Mouse (Mus musculus) megakaryocyte, embryonic 14.5 days (primary cell): ENCODE results near the gene Myo1d. TPM values are rescaled to one million over a fixed set of nuclear protein-coding genes. Genes with fewer than 3 reads are reported as not detected.
A peak's percentile ranks its signal among the peaks of the same experiment; 100 is the strongest.

Source experiments
- H3K27me3 ChIP-seq: replicated peaks from 2 replicates; pipeline ENCODE3; 2012; ENCODE audit warnings: inconsistent platforms
- H3K36me3 ChIP-seq: replicated peaks from 2 replicates; pipeline ENCODE3; 2012; ENCODE audit warnings: low read length, inconsistent platforms, mixed read lengths
- H3K4me1 ChIP-seq: 2 replicates; pipeline ENCODE4 v1.6.1; 2012; ENCODE audit warnings: inconsistent platforms
- H3K4me3 ChIP-seq: replicated peaks from 2 replicates; pipeline ENCODE3; 2012; ENCODE audit warnings: moderate library complexity, mild to moderate bottlenecking, inconsistent platforms
- H3K9me3 ChIP-seq: 2 replicates; pipeline ENCODE4 v1.6.1; 2012; ENCODE audit warnings: inconsistent platforms
- FLI1 ChIP-seq: IDR thresholded peaks from 2 replicates; pipeline ENCODE4 v1.6.1; 2012; ENCODE audit warnings: low read length, inconsistent platforms, mixed read lengths
- GATA1 ChIP-seq: IDR thresholded peaks from 3 replicates; pipeline ENCODE4 v1.6.1; 2012; ENCODE audit warnings: mixed read lengths, low read length, inconsistent platforms, borderline replicate concordance
- polyA plus RNA-seq: library from polyadenylated mRNA; stranded (reverse); fragments of >175 nt; gene quantifications from 2 replicates; pipeline ENCODE4 v1.2.3, GENCODE M21; 2012; ENCODE audit warnings: low replicate concordance; ENCODE audit not compliant: insufficient read depth

Gene Myo1d
- polyA plus RNA-seq, 1 experiment = 1.1 TPM

GRCm38 (mm10) chr11:80784294-80784743 is 4.5 kb upstream of the Myo1d start:
- no peaks in the 10 kb centered on the region for H3K36me3 ChIP-seq
- TF ChIP-seq GATA1 = no peak
- no peak for TF ChIP-seq FLI1
- peaks cover 22% of the 10 kb centered on the region for H3K27me3 ChIP-seq
- peaks cover 27% of the 10 kb centered on the region for H3K4me1 ChIP-seq
- H3K4me3 ChIP-seq = no peak overlapping the region
- peaks cover 6% of the 10 kb centered on the region; the same call in 1 of the 2 replicates for H3K9me3 ChIP-seq

DNA sequence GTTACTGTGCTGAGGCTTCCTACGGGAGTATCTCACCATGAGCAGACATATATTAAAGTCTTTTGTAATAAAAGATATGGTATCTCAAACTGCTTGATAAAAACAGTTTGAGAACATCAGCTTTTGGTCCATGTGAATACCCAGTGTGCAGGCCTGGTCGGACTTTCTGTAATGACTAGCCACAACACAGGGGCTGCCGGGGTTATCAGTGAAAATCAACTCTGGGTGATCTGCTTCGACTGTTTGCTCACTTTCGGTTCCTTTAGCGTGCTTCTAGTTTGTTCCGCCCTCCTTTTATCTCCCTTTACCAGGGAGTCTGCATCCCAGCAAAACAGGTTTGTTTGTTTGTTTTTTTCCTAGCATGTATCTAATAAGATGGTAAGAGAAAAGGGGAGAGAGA is 3.6 kb upstream of the Myo1d start:
- TF ChIP-seq FLI1 (no peak), GATA1 (no peak)
- peaks cover 21% of the 10 kb centered on the region for H3K27me3 ChIP-seq
- no peaks in the 10 kb centered on the region for H3K36me3 ChIP-seq
- peaks cover 6% of the 10 kb centered on the region; the same call in 1 of the 2 replicates for H3K9me3 ChIP-seq
- H3K4me3 ChIP-seq = no peak overlapping the region
- peaks cover 29% of the 10 kb centered on the region for H3K4me1 ChIP-seq

- peaks cover 23% of the 10 kb centered on the region for H3K27me3 ChIP-seq
- TF ChIP-seq FLI1 (no peak), GATA1 (no peak)
- no peaks in the 10 kb centered on the region for H3K36me3 ChIP-seq
- H3K9me3 ChIP-seq = peaks cover 6% of the 10 kb centered on the region; the same call in 1 of the 2 replicates
- H3K4me3 ChIP-seq = no peak overlapping the region
- peaks cover 29% of the 10 kb centered on the region for H3K4me1 ChIP-seq
Observed at GRCm38 (mm10) chr11:80781535-80781934, 1.7 kb upstream of the Myo1d start.

DNA sequence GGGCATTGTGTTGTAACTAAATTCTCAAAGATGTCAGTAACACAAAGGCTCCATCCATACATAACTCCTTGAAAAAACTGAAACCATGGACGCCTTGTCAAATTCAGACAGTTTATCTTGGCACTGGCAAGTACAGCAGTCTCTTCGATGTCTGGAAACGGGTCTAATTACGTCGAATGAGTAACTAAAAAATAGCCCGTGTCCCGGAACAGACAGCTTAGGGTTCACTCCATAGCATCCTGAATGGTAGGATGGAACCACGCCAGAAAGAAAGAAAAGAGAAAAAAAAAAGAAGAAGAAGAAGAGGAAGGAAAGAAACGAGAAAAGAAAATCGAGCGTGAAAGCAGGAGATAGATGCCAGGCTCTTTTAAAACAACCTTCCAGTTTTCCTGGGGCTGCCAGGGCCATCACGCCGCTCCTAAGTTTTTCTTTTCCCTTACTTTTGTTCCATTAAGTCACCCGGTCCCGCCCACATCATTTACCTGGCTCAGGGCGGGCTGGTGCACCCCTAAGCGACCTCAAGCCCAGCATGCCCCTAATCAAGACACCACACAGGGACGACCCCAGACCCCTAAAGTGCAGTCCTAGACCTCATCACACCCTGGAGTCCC is 804 bp downstream of the Myo1d start:
- peaks cover 32% of the 10 kb centered on the region for H3K27me3 ChIP-seq
- H3K36me3 ChIP-seq = no peaks in the 10 kb centered on the region
- TF ChIP-seq FLI1 (no peak), GATA1 (no peak)
- H3K4me1 ChIP-seq = peaks cover 14% of the 10 kb centered on the region
- peak overlapping the region; percentile 92 for H3K4me3 ChIP-seq
- H3K9me3 ChIP-seq = no peaks in the 10 kb centered on the region

GRCm38 (mm10) chr11:80778157-80778556 is 1.7 kb downstream of the Myo1d start:
- no peak overlapping the region for H3K4me3 ChIP-seq

DNA sequence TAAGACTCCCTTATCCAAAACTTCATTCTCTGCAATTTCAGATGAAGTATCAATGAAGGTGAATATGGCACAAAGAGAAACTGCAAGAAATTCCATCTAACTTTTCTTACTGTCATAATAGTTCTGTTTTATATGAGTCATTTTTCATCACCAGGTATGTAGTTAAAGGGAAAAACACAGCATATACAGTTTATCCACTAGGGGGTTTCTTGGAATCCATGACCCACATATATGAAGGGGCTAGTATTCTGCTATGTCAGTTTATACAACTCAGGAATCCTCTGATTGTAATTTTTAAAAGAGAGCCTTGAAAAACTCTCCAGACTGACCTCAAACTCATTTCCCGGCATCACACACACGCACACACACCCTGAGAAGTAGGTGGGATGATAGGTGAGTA is 2.1 kb downstream of the Myo1d start:
- no peaks in the 10 kb centered on the region for H3K9me3 ChIP-seq
- H3K36me3 ChIP-seq = no peaks in the 10 kb centered on the region
- peaks cover 13% of the 10 kb centered on the region for H3K4me1 ChIP-seq
- H3K4me3 ChIP-seq = no peak overlapping the region
- peaks cover 45% of the 10 kb centered on the region for H3K27me3 ChIP-seq
- no peak for TF ChIP-seq FLI1
- no peak for TF ChIP-seq GATA1

More at GRCm38 (mm10) chr11:80778157-80778556, 1.7 kb downstream of the Myo1d start:
- H3K36me3 ChIP-seq = no peaks in the 10 kb centered on the region
- no peak for TF ChIP-seq GATA1
- no peak for TF ChIP-seq FLI1
- no peaks in the 10 kb centered on the region for H3K9me3 ChIP-seq
- H3K4me1 ChIP-seq = peaks cover 13% of the 10 kb centered on the region
- peaks cover 40% of the 10 kb centered on the region for H3K27me3 ChIP-seq

DNA sequence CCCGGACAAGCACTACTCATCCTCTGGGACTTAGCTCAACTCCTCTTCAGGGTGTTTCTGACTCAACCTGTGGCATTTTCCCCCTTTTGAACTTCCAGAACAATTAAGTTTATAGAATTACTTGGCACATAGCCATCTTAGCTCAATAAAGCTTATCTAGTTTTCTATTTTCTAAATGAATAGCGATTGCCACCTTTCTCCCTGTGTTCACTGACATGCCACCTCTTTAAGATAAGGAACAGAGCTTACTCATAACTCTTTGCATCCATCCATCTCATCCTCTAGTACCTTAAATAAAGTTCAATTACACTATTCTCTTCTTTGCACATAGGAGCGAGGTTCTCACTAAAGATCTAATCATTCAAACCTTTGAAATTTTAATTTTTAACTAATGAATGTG is 4.3 kb downstream of the Myo1d start:
- TF ChIP-seq GATA1 (no peak), FLI1 (no peak)
- peaks cover 13% of the 10 kb centered on the region for H3K4me1 ChIP-seq
- no peaks in the 10 kb centered on the region for H3K9me3 ChIP-seq
- H3K27me3 ChIP-seq = peaks cover 59% of the 10 kb centered on the region
- H3K36me3 ChIP-seq = no peaks in the 10 kb centered on the region
- H3K4me3 ChIP-seq = no peak overlapping the region

DNA sequence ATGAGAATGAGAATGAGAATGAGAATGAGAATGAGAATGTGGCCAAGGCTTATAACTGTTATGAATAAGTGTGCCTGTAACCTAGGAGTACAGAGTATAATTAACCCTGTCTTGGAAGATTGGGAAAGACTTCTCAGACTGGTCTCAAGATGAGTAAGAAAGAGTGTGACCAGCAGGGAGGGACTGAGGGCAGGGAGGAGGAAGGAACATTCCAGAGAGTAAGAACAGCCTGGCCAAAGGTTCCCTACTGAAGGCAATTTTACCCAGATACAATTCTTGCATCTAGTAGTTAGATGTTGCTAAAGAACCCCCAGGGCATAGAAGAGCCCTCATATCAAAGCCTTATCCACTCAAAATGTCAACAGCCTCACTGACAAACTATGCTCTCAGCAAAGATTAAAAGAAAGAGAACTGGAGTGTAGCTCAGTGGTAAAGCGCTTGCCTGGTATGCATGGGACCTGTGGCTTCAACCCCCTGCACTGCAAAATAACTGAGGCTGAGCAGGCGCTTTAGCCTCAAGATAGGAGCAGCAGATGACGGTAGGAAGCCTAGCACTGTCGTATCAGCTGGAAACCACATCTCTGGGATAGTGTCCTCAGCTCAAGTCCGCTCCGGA is 7.1 kb downstream of the Myo1d start:
- H3K27me3 ChIP-seq = peaks cover 55% of the 10 kb centered on the region
- TF ChIP-seq FLI1 (no peak), GATA1 (no peak)
- H3K4me3 ChIP-seq = no peak overlapping the region
- no peaks in the 10 kb centered on the region for H3K36me3 ChIP-seq
- no peaks in the 10 kb centered on the region for H3K4me1 ChIP-seq
- H3K9me3 ChIP-seq = no peaks in the 10 kb centered on the region

DNA sequence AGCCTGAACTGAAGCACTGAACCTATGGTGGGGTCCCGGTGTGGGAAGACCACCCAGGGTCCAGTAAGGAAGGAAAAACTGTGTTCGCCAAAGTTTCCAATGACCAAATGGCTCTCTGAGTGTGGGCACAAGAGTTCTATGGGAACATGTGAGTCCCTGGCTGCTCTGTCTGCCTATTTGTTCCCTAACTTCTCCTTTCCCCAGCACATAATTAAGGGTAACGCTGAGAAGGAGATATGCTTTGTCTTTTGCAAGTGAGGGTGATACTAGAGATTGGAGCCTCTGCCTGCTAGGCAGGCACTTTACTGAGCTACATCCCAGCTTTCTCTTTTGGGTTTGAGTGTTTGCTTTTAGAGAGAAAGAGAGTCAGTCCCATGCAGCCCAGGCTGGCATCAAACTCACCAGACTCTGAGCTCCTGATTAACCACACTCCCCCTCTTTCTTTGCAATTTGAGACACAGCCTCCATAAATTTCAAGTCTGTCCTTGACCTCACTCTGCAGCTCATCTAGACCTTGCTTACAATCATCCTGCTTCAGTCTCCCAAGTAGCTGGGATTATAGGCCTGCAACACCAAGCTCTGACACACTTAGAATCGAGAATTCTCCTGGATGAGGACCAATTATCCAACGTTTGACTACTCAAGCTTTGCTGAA is 8.1 kb downstream of the Myo1d start:
- Histone ChIP-seq H3K4me1 (no peaks in the 10 kb centered on the region), H3K9me3 (no peaks in the 10 kb centered on the region), H3K4me3 (no peak overlapping the region), H3K27me3 (peaks cover 59% of the 10 kb centered on the region), H3K36me3 (no peaks in the 10 kb centered on the region)
- no peak for TF ChIP-seq GATA1
- TF ChIP-seq FLI1 = no peak

GRCm38 (mm10) chr11:80771186-80771585 is 8.6 kb downstream of the Myo1d start:
- TF ChIP-seq GATA1 (no peak), FLI1 (no peak)
- H3K9me3 ChIP-seq = no peaks in the 10 kb centered on the region
- peaks cover 65% of the 10 kb centered on the region for H3K27me3 ChIP-seq
- no peaks in the 10 kb centered on the region for H3K36me3 ChIP-seq
- no peak overlapping the region for H3K4me3 ChIP-seq
- no peaks in the 10 kb centered on the region for H3K4me1 ChIP-seq

- TF ChIP-seq FLI1 (no peak), GATA1 (no peak)
- H3K4me3 ChIP-seq = no peak overlapping the region
- H3K9me3 ChIP-seq = no peaks in the 10 kb centered on the region
- no peaks in the 10 kb centered on the region for H3K4me1 ChIP-seq
- peaks cover 47% of the 10 kb centered on the region for H3K27me3 ChIP-seq
- H3K36me3 ChIP-seq = no peaks in the 10 kb centered on the region
Observed at GRCm38 (mm10) chr11:80767320-80767617, 12.6 kb downstream of the Myo1d start.
